ENCODE assay signal across 8 mouse cellular contexts in genomic region chr1:160212123-160212691, GRCm38 (mm10). TPM values are rescaled to one million over a fixed set of nuclear protein-coding genes. Genes with fewer than 3 reads are reported as not detected.
DNase-seq lines count a peak whose midpoint lies in the region; ATAC-seq and TF ChIP-seq lines count a peak whose summit lies in the region.

No protein-coding gene starts in this region.

- H3K36me3 ChIP-seq in testis, adult 2 months (ENCODE audit: control insufficient read depth, insufficient read depth, low read length): no peaks in the 10 kb centered on the region
- peaks cover 7% of the 10 kb centered on the region for H3K36me3 ChIP-seq in midbrain, embryonic 13.5 days

- peaks cover 3% of the 10 kb centered on the region; the same call in 1 of the 2 replicates for H3K4me1 ChIP-seq in testis, adult 2 months (ENCODE audit: control insufficient read depth, insufficient read depth, low read length)
- peaks cover 35% of the 10 kb centered on the region for H3K4me1 ChIP-seq in midbrain, embryonic 13.5 days (replicated peaks)

- ATAC-seq in cerebellum, adult (ENCODE audit: insufficient number of reproducible peaks, low FRiP score, low TSS enrichment): peak; percentile 26; the same call in 1 of the 2 replicates
- ATAC-seq in midbrain, embryonic 13.5 days: peak; percentile 87

- H3K9ac ChIP-seq in midbrain, embryonic 13.5 days (replicated peaks): peak overlapping the region; percentile 97

- no peak for TF ChIP-seq CTCF in testis, adult 2 months (IDR thresholded peaks at IDR 0.05; ENCODE audit: control insufficient read depth, insufficient read depth, insufficient replicate concordance, low read depth, low read length)

- peak overlapping the region; percentile 76 for H3K4me2 ChIP-seq in midbrain, embryonic 13.5 days (replicated peaks)

- no peak for TF ChIP-seq POLR2A in testis, adult 2 months (IDR thresholded peaks at IDR 0.05; ENCODE audit: control insufficient read depth, low read depth, low read length)

- peak overlapping the region; percentile 99 for H3K4me3 ChIP-seq in testis, adult 2 months (ENCODE audit: control insufficient read depth, low read depth, low read length)
- H3K4me3 ChIP-seq in midbrain, embryonic 13.5 days (replicated peaks): peak overlapping the region; percentile 85

- no peaks in the 10 kb centered on the region for H3K27me3 ChIP-seq in testis, adult 2 months (ENCODE audit: control insufficient read depth, insufficient read depth, low read length)
- no peaks in the 10 kb centered on the region for H3K27me3 ChIP-seq in midbrain, embryonic 13.5 days

- WGBS in large intestine, adult 2 months: under 1% methylated on average over 45 of the region's 45 CpGs
- WGBS in midbrain, embryonic 13.5 days: under 1% methylated on average over 45 of the region's 45 CpGs

- no peaks in the 10 kb centered on the region for H3K9me3 ChIP-seq in midbrain, embryonic 13.5 days

- H3K27ac ChIP-seq in testis, adult 2 months (ENCODE audit: control insufficient read depth, insufficient read depth, low read depth, low read length): peak overlapping the region; percentile 97
- H3K27ac ChIP-seq in midbrain, embryonic 13.5 days: peak overlapping the region; percentile 99

- DNase-seq in cerebellum, adult 8-10 months: no peak
- no peak for DNase-seq in testis, postnatal 14 days (ENCODE audit: low spot score)
- DNase-seq in gastrocnemius, adult 8-10 months (ENCODE audit: low spot score in 2 of 2): peak; percentile 9 to 42
- DNase-seq in large intestine, adult 2 months (ENCODE audit: low read depth, low spot score): peak; percentile 24
- DNase-seq in thymus, postnatal 4 days: no peak

RNA-seq across cellular contexts. Expression of gene Cacybp, which starts 0.5 kb away (rescaled TPM):
- 7.3 and 9.8 TPM in 2 replicates for polyA plus RNA-seq in testis, adult 2 months (2012; rRNA removed)
- 10 to 100 TPM; 52.4 to 67.6 (median 60.6) TPM for total RNA-seq in gastrocnemius, adult 8-10 months (2022)
- polyA plus RNA-seq in large intestine, adult 2 months (2012; rRNA removed): 5.1 and 7.9 TPM in 2 replicates
- polyA plus RNA-seq in midbrain, embryonic 13.5 days (2015; fragmentation: Nextera tagmentation; extraction: Ambion mirVana): 276 and 284 TPM in 2 replicates

RNA-seq across cellular contexts. Expression of gene Mrps14, which starts 17.2 kb away (rescaled TPM):
- polyA plus RNA-seq in testis, adult 2 months (2012; rRNA removed): 19.5 and 22.8 TPM in 2 replicates
- total RNA-seq in gastrocnemius, adult 8-10 months (2022): 10 to 100 TPM; 74.2 to 82.8 (median 81.0) TPM
- polyA plus RNA-seq in large intestine, adult 2 months (2012; rRNA removed): 34.6 and 39.1 TPM in 2 replicates
- 181 and 191 TPM in 2 replicates for polyA plus RNA-seq in midbrain, embryonic 13.5 days (2015; fragmentation: Nextera tagmentation; extraction: Ambion mirVana)

RNA-seq across cellular contexts. Expression of gene Tnn, which starts 58.8 kb away (rescaled TPM):
- not detected in 2 replicates for polyA plus RNA-seq in testis, adult 2 months (2012; rRNA removed)
- total RNA-seq in gastrocnemius, adult 8-10 months (2022): not detected
- 0.18 and 0.20 TPM in 2 replicates for polyA plus RNA-seq in large intestine, adult 2 months (2012; rRNA removed)
- polyA plus RNA-seq in midbrain, embryonic 13.5 days (2015; fragmentation: Nextera tagmentation; extraction: Ambion mirVana): 0.04 TPM in 1 of 2 replicates, not detected in the other

Comparison
In these comparisons a context has a peak if more than half of its experiments do, and no peak if none do; other contexts are left out.
1. DNase-seq: peak in gastrocnemius, adult 8-10 months (2 of 2) and large intestine, adult 2 months (single experiment); none in cerebellum, adult 8-10 months (single experiment), testis, postnatal 14 days (single experiment) and thymus, postnatal 4 days (single experiment).
2. RNA of gene Cacybp, which starts 0.5 kb away (polyA plus RNA-seq): 276 to 284 TPM in midbrain, embryonic 13.5 days; 7.3 to 9.8 TPM in testis, adult 2 months and 5.1 to 7.9 TPM in large intestine, adult 2 months; every median in the first group is over 10 times any median in the second.